Mouse (Mus musculus): ENCODE data around the gene Pelo. TPM values are rescaled to one million over a fixed set of nuclear protein-coding genes. Genes with fewer than 3 reads are reported as not detected.

The Pelo gene
- polyA plus RNA-seq, 1 experiment, result 23.7 TPM

- no peaks in the 10 kb centered on the region for H3K27me3 ChIP-seq (ENCODE audit: control insufficient read depth, insufficient read depth, insufficient read length)
- no peak overlapping the region for H3K4me3 ChIP-seq
- H3K4me2 ChIP-seq (ENCODE audit: low read depth), result no peak overlapping the region
- H3K79me2 ChIP-seq (ENCODE audit: control insufficient read depth, insufficient read depth), result no peaks in the 10 kb centered on the region
- H3K36me3 ChIP-seq (ENCODE audit: control insufficient read depth, insufficient read depth), result no peaks in the 10 kb centered on the region
- no peak overlapping the region for H3ac ChIP-seq (ENCODE audit: control insufficient read depth, insufficient read length)
- TF ChIP-seq MYOD1 (IDR thresholded peaks at IDR 0.05; ENCODE audit: control insufficient read depth in 1 of 3, insufficient read length in 2 of 3, low read depth in 2 of 3) (no peak), TCF12 (IDR thresholded peaks at IDR 0.05; ENCODE audit: insufficient read depth, poor library complexity, severe bottlenecking) (no peak), POLR2A (IDR thresholded peaks at IDR 0.05; ENCODE audit: insufficient read length, low read depth) (no peak)
These were observed 17.4 kb upstream of the Pelo start for GRCm38 (mm10) chr13:115107436-115107835.

GRCm38 (mm10) chr13:115106183-115106582, 16.2 kb upstream of the Pelo start:
- TF ChIP-seq TCF12 (IDR thresholded peaks at IDR 0.05; ENCODE audit: insufficient read depth, poor library complexity, severe bottlenecking) (no peak), SRF (IDR thresholded peaks at IDR 0.05; ENCODE audit: control insufficient read depth, insufficient read length, low read depth) (no peak), REST (IDR thresholded peaks at IDR 0.05; ENCODE audit: insufficient read depth, insufficient read length) (no peak), POLR2A (IDR thresholded peaks at IDR 0.05; ENCODE audit: insufficient read length, low read depth) (no peak), CEBPB (IDR thresholded peaks at IDR 0.05; ENCODE audit: insufficient read depth, poor library complexity, severe bottlenecking) (peak; percentile 35; the same call in 1 of the 2 replicates), USF1 (IDR thresholded peaks at IDR 0.05; ENCODE audit: low read depth) (no peak), MYOD1 (IDR thresholded peaks at IDR 0.05; ENCODE audit: control insufficient read depth in 1 of 3, insufficient read length in 2 of 3, low read depth in 2 of 3) (no peak)
- H3K79me2 ChIP-seq (ENCODE audit: control insufficient read depth, insufficient read depth), result no peaks in the 10 kb centered on the region
- no peaks in the 10 kb centered on the region for H3K36me3 ChIP-seq (ENCODE audit: control insufficient read depth, insufficient read depth)
- H3K4me3 ChIP-seq, result no peak overlapping the region
- peaks cover 4% of the 10 kb centered on the region for H3K27me3 ChIP-seq (ENCODE audit: control insufficient read depth, insufficient read depth, insufficient read length)
- H3K4me2 ChIP-seq (ENCODE audit: low read depth), result no peak overlapping the region
- H3ac ChIP-seq (ENCODE audit: control insufficient read depth, insufficient read length), result no peak overlapping the region

GRCm38 (mm10) chr13:115102754-115103153, 12.8 kb upstream of the Pelo start:
- Histone ChIP-seq H3K27me3 (ENCODE audit: control insufficient read depth, insufficient read depth, insufficient read length) (peaks cover 4% of the 10 kb centered on the region), H3K79me2 (ENCODE audit: control insufficient read depth, insufficient read depth) (no peaks in the 10 kb centered on the region), H3K4me3 (no peak overlapping the region), H3ac (ENCODE audit: control insufficient read depth, insufficient read length) (no peak overlapping the region), H3K36me3 (ENCODE audit: control insufficient read depth, insufficient read depth) (no peaks in the 10 kb centered on the region), H3K4me2 (ENCODE audit: low read depth) (no peak overlapping the region)
- TF ChIP-seq MAX (IDR thresholded peaks at IDR 0.05; ENCODE audit: low read depth) (no peak), E2F4 (IDR thresholded peaks at IDR 0.05; ENCODE audit: insufficient read depth) (no peak), TCF3 (IDR thresholded peaks at IDR 0.05; ENCODE audit: insufficient read length, low read depth) (no peak), CEBPB (IDR thresholded peaks at IDR 0.05; ENCODE audit: insufficient read depth, poor library complexity, severe bottlenecking) (no peak), MYOD1 (IDR thresholded peaks at IDR 0.05; ENCODE audit: control insufficient read depth in 1 of 3, insufficient read length in 2 of 3, low read depth in 2 of 3) (no peak), MYOG (IDR thresholded peaks at IDR 0.05; ENCODE audit: control insufficient read depth in 1 of 3, insufficient read depth in 1 of 3, insufficient read length in 2 of 3, low read depth in 2 of 3) (no peak), REST (IDR thresholded peaks at IDR 0.05; ENCODE audit: insufficient read depth, insufficient read length) (no peak), POLR2AphosphoS2 (IDR thresholded peaks at IDR 0.05; ENCODE audit: insufficient read length, low read depth) (no peak)

GRCm38 (mm10) chr13:115101355-115102191, 11.6 kb upstream of the Pelo start, which contains the start of the genes Gm49395 and Itga1:
Gm49395 (minus strand) TSS chr13:115101921.
Itga1 (minus strand) TSS chr13:115101964.
- Histone ChIP-seq H3K4me3 (peak within 1 kb of the TSS; percentile 28), H3K27me3 (ENCODE audit: control insufficient read depth, insufficient read depth, insufficient read length) (peaks cover 4% of the 10 kb centered on the region), H3ac (ENCODE audit: control insufficient read depth, insufficient read length) (no peak within 1 kb of the TSS), H3K36me3 (ENCODE audit: control insufficient read depth, insufficient read depth) (no peaks in the 10 kb centered on the region), H3K79me2 (ENCODE audit: control insufficient read depth, insufficient read depth) (no peaks in the 10 kb centered on the region), H3K4me2 (ENCODE audit: low read depth) (peak within 1 kb of the TSS; percentile 92)
- TF ChIP-seq POLR2A (IDR thresholded peaks at IDR 0.05; ENCODE audit: insufficient read length, low read depth) (no peak), SRF (IDR thresholded peaks at IDR 0.05; ENCODE audit: control insufficient read depth, insufficient read length, low read depth) (no peak), MAX (IDR thresholded peaks at IDR 0.05; ENCODE audit: low read depth) (no peak), REST (IDR thresholded peaks at IDR 0.05; ENCODE audit: insufficient read depth, insufficient read length) (no peak), E2F4 (IDR thresholded peaks at IDR 0.05; ENCODE audit: insufficient read depth) (no peak), POLR2AphosphoS2 (IDR thresholded peaks at IDR 0.05; ENCODE audit: insufficient read length, low read depth) (no peak), USF1 (IDR thresholded peaks at IDR 0.05; ENCODE audit: low read depth) (no peak), TCF12 (IDR thresholded peaks at IDR 0.05; ENCODE audit: insufficient read depth, poor library complexity, severe bottlenecking) (no peak), MYOG (IDR thresholded peaks at IDR 0.05; ENCODE audit: control insufficient read depth in 1 of 3, insufficient read depth in 1 of 3, insufficient read length in 2 of 3, low read depth in 2 of 3) (no peak), TCF3 (IDR thresholded peaks at IDR 0.05; ENCODE audit: insufficient read length, low read depth) (no peak), MYOD1 (IDR thresholded peaks at IDR 0.05; ENCODE audit: control insufficient read depth in 1 of 3, insufficient read length in 2 of 3, low read depth in 2 of 3) (no peak), CEBPB (IDR thresholded peaks at IDR 0.05; ENCODE audit: insufficient read depth, poor library complexity, severe bottlenecking) (no peak)
